Mouse (Mus musculus) kidney, adult 2 months (tissue): ENCODE measurements around the gene Gm11007. TPM values are rescaled to one million over a fixed set of nuclear protein-coding genes. Genes with fewer than 3 reads are reported as not detected.
"Not testable (repeated sequence)": the region's sequence is repeated elsewhere in the genome, so short reads cannot be mapped to it uniquely, and the experiment has no call there.

Experiments used
- DNase-seq: peaks from one replicate; pipeline ENCODE4 v3.0.0; 2021
- H3K27ac ChIP-seq: fragments of 200-500 bp; 2 replicates; pipeline ENCODE4 v1.5.1; 2012; ENCODE audit warnings: low read depth, low read length, control low read depth, inconsistent platforms; ENCODE audit not compliant: insufficient read depth
- H3K27me3 ChIP-seq: fragments of 200-500 bp; replicated peaks from 2 replicates; pipeline ENCODE4 v1.6.1; 2012; ENCODE audit warnings: mild to moderate bottlenecking, moderate library complexity, low read length, inconsistent platforms; ENCODE audit not compliant: control insufficient read depth, insufficient read depth
- H3K36me3 ChIP-seq: fragments of 200-500 bp; 2 replicates; pipeline ENCODE4 v1.6.1; 2012; ENCODE audit warnings: mild to moderate bottlenecking, moderate library complexity, low read length, inconsistent platforms; ENCODE audit not compliant: control insufficient read depth, insufficient read depth
- H3K4me1 ChIP-seq: fragments of 200-500 bp; 2 replicates; pipeline ENCODE4 v1.6.1; 2011; ENCODE audit warnings: low read length; ENCODE audit not compliant: control insufficient read depth, insufficient read depth
- H3K4me3 ChIP-seq: fragments of 200-500 bp; 2 replicates; pipeline ENCODE4 v1.5.1; 2011; ENCODE audit warnings: mild to moderate bottlenecking, low read depth, low read length, control low read depth; ENCODE audit not compliant: insufficient read depth
- WGBS: fragments of 180-500 bp; shearing (Covaris S2); methylation state at CpG from one replicate; pipeline ENCODE4 v1.1.7; 2018; 5-methylcytosine and 5-hydroxymethylcytosine counted together
- polyA plus RNA-seq: library from polyadenylated mRNA; depleted of rRNA; stranded (reverse); fragments of >200 nt; gene quantifications from 2 replicates; pipeline ENCODE4 v1.2.3, GENCODE M21; 2012; rRNA removed

Gene Gm11007
- not detected in 2 replicates for polyA plus RNA-seq

GRCm38 (mm10) chr2:175643678-175644077, at the start of gene Gm11007:
Gene Gm11007 (plus strand): TSS chr2:175643978.
- H3K4me1 ChIP-seq, H3K4me3 ChIP-seq, H3K27ac ChIP-seq, H3K36me3 ChIP-seq, H3K27me3 ChIP-seq, DNase-seq: not testable (repeated sequence)
- no CpG with 5 or more reads among the region's 2 CpGs for WGBS

Other genes with a start within 250 kb of the Gm11007 start
- gene Gm4724, start 208.2 kb upstream of the Gm11007 start, polyA plus RNA-seq, result 5.0 and 7.6 TPM in 2 replicates
- 0.31 and 0.61 TPM in 2 replicates for gene Zfp965, start 174.0 kb upstream of the Gm11007 start, polyA plus RNA-seq
- not detected in 2 replicates for gene Zfp969, start 59.7 kb downstream of the Gm11007 start, polyA plus RNA-seq
- gene Gm2007, start 97.6 kb downstream of the Gm11007 start, polyA plus RNA-seq, result not detected in 2 replicates
- 1.3 TPM in 2 replicates for gene Gm14288, start 157.1 kb downstream of the Gm11007 start, polyA plus RNA-seq
- gene Gm6710, start 225.2 kb downstream of the Gm11007 start, polyA plus RNA-seq, result 0.30 and 1.5 TPM in 2 replicates